Mouse (Mus musculus): ENCODE data around the gene Vps35. TPM values are rescaled to one million over a fixed set of nuclear protein-coding genes. Genes with fewer than 3 reads are reported as not detected.

The Vps35 gene
- polyA plus RNA-seq, 1 experiment: 33.3 TPM

- peak; percentile 18 for DNase-seq
- 28% methylated on average over 6 of the region's 6 CpGs for WGBS
- TF ChIP-seq POLR2A (IDR thresholded peaks at IDR 0.05; ENCODE audit: low read depth, low read length) (no peak), CTCF (conservative IDR thresholded peaks at IDR 0.05; ENCODE audit: insufficient read depth, insufficient read length, low read depth, low read length) (no peak)
Observed at GRCm38 (mm10) chr8:85220992-85221391, 78.6 kb downstream of the Vps35 start.

GRCm38 (mm10) chr8:85220220-85220619 is 79.4 kb downstream of the Vps35 start:
- WGBS: 70% methylated on average over 4 of the region's 4 CpGs
- no peak overlapping the region for H3K27ac ChIP-seq (ENCODE audit: insufficient read depth, low read depth, low read length)

More at GRCm38 (mm10) chr8:85220992-85221391, 78.6 kb downstream of the Vps35 start:
- H3K4me1 ChIP-seq (ENCODE audit: control insufficient read depth, insufficient read depth, low read length): no peaks in the 10 kb centered on the region
- no peaks in the 10 kb centered on the region for H3K36me3 ChIP-seq (ENCODE audit: control insufficient read depth, insufficient read depth, low read length)
- no peak overlapping the region for H3K4me3 ChIP-seq (ENCODE audit: insufficient read depth, low read depth, low read length)
- no peaks in the 10 kb centered on the region for H3K27me3 ChIP-seq (replicated peaks; ENCODE audit: control insufficient read depth, insufficient read depth, low read length)
- H3K27ac ChIP-seq (ENCODE audit: insufficient read depth, low read depth, low read length): no peak overlapping the region

More at GRCm38 (mm10) chr8:85220220-85220619, 79.4 kb downstream of the Vps35 start:
- no peak for DNase-seq
- Histone ChIP-seq H3K4me1 (ENCODE audit: control insufficient read depth, insufficient read depth, low read length) (no peaks in the 10 kb centered on the region), H3K4me3 (ENCODE audit: insufficient read depth, low read depth, low read length) (no peak overlapping the region), H3K27me3 (replicated peaks; ENCODE audit: control insufficient read depth, insufficient read depth, low read length) (no peaks in the 10 kb centered on the region), H3K36me3 (ENCODE audit: control insufficient read depth, insufficient read depth, low read length) (no peaks in the 10 kb centered on the region)
- TF ChIP-seq POLR2A (IDR thresholded peaks at IDR 0.05; ENCODE audit: low read depth, low read length): no peak
- no peak for TF ChIP-seq CTCF (conservative IDR thresholded peaks at IDR 0.05; ENCODE audit: insufficient read depth, insufficient read length, low read depth, low read length)

Other genes starting within 250 kb of the Vps35 start
- 32.6 and 39.6 TPM in 2 replicates for gene Fbxw9, start 239.7 kb downstream of the Vps35 start, polyA plus RNA-seq (2012; rRNA removed)
- 0.91 TPM in 1 of 2 replicates, not detected in the other for gene Gm5741, start 231.8 kb downstream of the Vps35 start, polyA plus RNA-seq (2012; rRNA removed)
- 26.0 and 30.8 TPM in 2 replicates for gene Dhps, start 228.0 kb downstream of the Vps35 start, polyA plus RNA-seq (2012; rRNA removed)
- 141 and 157 TPM in 2 replicates for gene Wdr83os, start 219.1 kb downstream of the Vps35 start, polyA plus RNA-seq (2012; rRNA removed)
- gene Wdr83, start 218.5 kb downstream of the Vps35 start, polyA plus RNA-seq (2012; rRNA removed): 33.7 and 37.7 TPM in 2 replicates
- 111 and 116 TPM in 2 replicates for gene Man2b1, start 216.5 kb downstream of the Vps35 start, polyA plus RNA-seq (2012; rRNA removed)
- 0.76 and 0.84 TPM in 2 replicates for gene Zfp791, start 176.7 kb downstream of the Vps35 start, polyA plus RNA-seq (2012; rRNA removed)
- gene Cks1brt, start 147.9 kb downstream of the Vps35 start, polyA plus RNA-seq (2012; rRNA removed): not detected in 2 replicates
- gene Olfr371, start 73.8 kb downstream of the Vps35 start, polyA plus RNA-seq (2012; rRNA removed): not detected in 2 replicates
- 6.9 and 9.9 TPM in 2 replicates for gene Orc6, start 170 bp downstream of the Vps35 start, polyA plus RNA-seq (2012; rRNA removed)
- 0.62 and 0.77 TPM in 2 replicates for gene Mylk3, start 86.5 kb upstream of the Vps35 start, polyA plus RNA-seq (2012; rRNA removed)
- 4.2 and 6.9 TPM in 2 replicates for gene 4921524J17Rik, start 133.0 kb upstream of the Vps35 start, polyA plus RNA-seq (2012; rRNA removed)
- gene Gpt2, start 192.8 kb upstream of the Vps35 start, polyA plus RNA-seq (2012; rRNA removed): 51.5 and 55.9 TPM in 2 replicates

Measured in kidney, adult 2 months (tissue).